Mouse (Mus musculus) testis, adult 2 months (tissue): Measurements from ENCODE around the gene Wbp1. TPM values are rescaled to one million over a fixed set of nuclear protein-coding genes. Genes with fewer than 3 reads are reported as not detected.

Experiments
- H3K27ac ChIP-seq: fragments of 200-500 bp; 2 replicates; pipeline ENCODE4 v1.5.1; 2012; ENCODE audit warnings: low read depth, low read length; ENCODE audit not compliant: control insufficient read depth, insufficient read depth
- H3K27me3 ChIP-seq: fragments of 200-500 bp; 2 replicates; pipeline ENCODE4 v1.6.1; 2012; ENCODE audit warnings: mild to moderate bottlenecking, low read length, moderate library complexity; ENCODE audit not compliant: control insufficient read depth, insufficient read depth
- H3K36me3 ChIP-seq: fragments of 200-500 bp; 2 replicates; pipeline ENCODE4 v1.6.1; 2012; ENCODE audit warnings: mild to moderate bottlenecking, low read length; ENCODE audit not compliant: control insufficient read depth, insufficient read depth
- H3K4me1 ChIP-seq: fragments of 200-500 bp; 2 replicates; pipeline ENCODE4 v1.6.1; 2012; ENCODE audit warnings: low read length; ENCODE audit not compliant: control insufficient read depth, insufficient read depth
- H3K4me3 ChIP-seq: fragments of 200-500 bp; 2 replicates; pipeline ENCODE4 v1.5.1; 2012; ENCODE audit warnings: low read depth, mild to moderate bottlenecking, low read length, moderate library complexity, mixed read lengths; ENCODE audit not compliant: control insufficient read depth
- CTCF ChIP-seq: fragments of 200-500 bp; IDR thresholded peaks from 2 replicates; pipeline ENCODE4 v1.5.1; 2012; ENCODE audit warnings: low read depth, mild to moderate bottlenecking, inconsistent platforms, low read length, moderate library complexity; ENCODE audit not compliant: control insufficient read depth, insufficient read depth, insufficient replicate concordance
- POLR2A ChIP-seq: fragments of 200-500 bp; IDR thresholded peaks from 2 replicates; pipeline ENCODE4 v1.6.1; 2012; ENCODE audit warnings: low read depth, mild to moderate bottlenecking, inconsistent platforms, low read length, moderate library complexity; ENCODE audit not compliant: control insufficient read depth
- polyA plus RNA-seq: library from polyadenylated mRNA; depleted of rRNA; stranded (reverse); fragments of >200 nt; gene quantifications from 2 replicates; pipeline ENCODE4 v1.2.3, GENCODE M21; 2012

Gene Wbp1
- polyA plus RNA-seq, 1 experiment: 53.0 TPM

- no peaks in the 10 kb centered on the region for H3K27me3 ChIP-seq
- H3K36me3 ChIP-seq: no peaks in the 10 kb centered on the region
- H3K4me1 ChIP-seq: peaks cover 36% of the 10 kb centered on the region
- no peak overlapping the region for H3K27ac ChIP-seq
- no peak overlapping the region for H3K4me3 ChIP-seq
- TF ChIP-seq POLR2A: no peak
- TF ChIP-seq CTCF: no peak
These were observed 18.7 kb upstream of the Wbp1 start for GRCm38 (mm10) chr6:83140044-83140443.

GRCm38 (mm10) chr6:83138056-83138455, 16.7 kb upstream of the Wbp1 start:
- peak overlapping the region; percentile 30 for H3K4me3 ChIP-seq
- H3K36me3 ChIP-seq: no peaks in the 10 kb centered on the region
- TF ChIP-seq POLR2A: no peak
- no peak for TF ChIP-seq CTCF
- peaks cover 36% of the 10 kb centered on the region for H3K4me1 ChIP-seq
- H3K27me3 ChIP-seq: no peaks in the 10 kb centered on the region
- H3K27ac ChIP-seq: peak overlapping the region; percentile 56; the same call in 1 of the 2 replicates

DNA sequence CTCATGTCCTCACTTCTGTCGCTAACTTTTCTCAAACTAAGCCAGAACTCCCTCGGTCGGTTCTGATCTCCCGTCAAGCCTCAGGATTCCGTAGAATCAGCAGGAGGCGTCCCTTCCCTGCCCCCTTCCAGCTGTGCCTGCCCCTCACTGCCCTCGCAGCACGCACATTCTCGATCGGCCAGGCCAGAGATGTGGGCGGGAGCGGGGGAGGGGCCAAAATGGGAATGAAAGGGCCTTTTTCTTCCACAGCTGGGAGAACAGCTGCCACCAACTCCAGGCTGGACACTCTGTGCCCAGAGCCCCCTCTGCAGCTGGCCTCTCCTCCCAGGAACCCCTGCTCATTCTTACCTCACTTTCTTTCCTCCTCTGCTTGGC, 16.2 kb upstream of the Wbp1 start:
- Histone ChIP-seq H3K27me3 (no peaks in the 10 kb centered on the region), H3K27ac (peak overlapping the region; percentile 69; the same call in 1 of the 2 replicates), H3K4me1 (peaks cover 36% of the 10 kb centered on the region), H3K4me3 (peak overlapping the region; percentile 59), H3K36me3 (no peaks in the 10 kb centered on the region)
- TF ChIP-seq POLR2A: no peak
- TF ChIP-seq CTCF: no peak

GRCm38 (mm10) chr6:83136881-83137575, 15.7 kb upstream of the Wbp1 start:
- H3K27ac ChIP-seq: peak overlapping the region; percentile 69
- peaks cover 31% of the 10 kb centered on the region for H3K4me1 ChIP-seq

GRCm38 (mm10) chr6:83136291-83136880, 15.0 kb upstream of the Wbp1 start:
- Histone ChIP-seq H3K27ac (peak overlapping the region; percentile 69), H3K27me3 (no peaks in the 10 kb centered on the region), H3K4me1 (peaks cover 29% of the 10 kb centered on the region), H3K4me3 (peak overlapping the region; percentile 59), H3K36me3 (no peaks in the 10 kb centered on the region)
- TF ChIP-seq POLR2A (no peak), CTCF (no peak)

More at GRCm38 (mm10) chr6:83136881-83137575, 15.7 kb upstream of the Wbp1 start:
- no peaks in the 10 kb centered on the region for H3K36me3 ChIP-seq
- no peaks in the 10 kb centered on the region for H3K27me3 ChIP-seq
- TF ChIP-seq POLR2A: no peak
- no peak for TF ChIP-seq CTCF
- H3K4me3 ChIP-seq: peak overlapping the region; percentile 59

GRCm38 (mm10) chr6:83135571-83136161, 14.3 kb upstream of the Wbp1 start:
- TF ChIP-seq POLR2A (no peak), CTCF (no peak)
- Histone ChIP-seq H3K27me3 (no peaks in the 10 kb centered on the region), H3K36me3 (no peaks in the 10 kb centered on the region), H3K4me3 (peak overlapping the region; percentile 2), H3K27ac (no peak overlapping the region), H3K4me1 (peaks cover 29% of the 10 kb centered on the region)

DNA sequence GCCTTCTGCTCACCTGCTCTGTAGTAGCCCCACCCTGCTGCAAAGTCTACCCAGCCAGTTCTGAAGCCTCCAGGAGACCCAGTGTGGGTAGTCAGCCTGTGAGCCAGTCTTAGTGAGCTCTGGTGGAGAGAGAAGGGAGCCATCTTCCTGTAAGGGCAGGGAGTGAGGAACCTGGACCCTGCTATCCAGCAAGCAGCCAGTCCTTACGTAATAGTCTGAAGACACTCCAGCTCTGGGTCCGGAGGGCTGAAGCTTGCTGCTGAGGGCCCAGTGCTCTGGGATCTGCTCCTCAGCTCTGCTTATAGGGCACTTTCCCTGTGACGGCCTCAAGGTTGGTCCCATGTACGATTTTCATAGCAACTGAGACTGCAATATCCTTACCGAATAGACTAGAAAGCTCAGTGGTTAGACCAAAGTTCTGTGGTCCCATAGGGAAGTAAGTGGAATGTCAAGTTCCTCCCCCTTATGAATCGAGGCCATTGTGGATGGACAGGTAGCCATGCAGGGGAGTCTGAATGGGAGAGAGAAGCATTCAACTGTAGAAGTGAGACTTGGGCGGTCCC, 13.7 kb upstream of the Wbp1 start, which contains the start of gene Rtkn:
TSS of gene Rtkn (plus strand) at position 513 of the 563 bp plus-strand sequence.
- peaks cover 29% of the 10 kb centered on the region for H3K4me1 ChIP-seq
- no peak for TF ChIP-seq CTCF
- no peak for TF ChIP-seq POLR2A
- peak within 1 kb of the TSS; percentile 69; the same call in 1 of the 2 replicates for H3K27ac ChIP-seq
- peak within 1 kb of the TSS; percentile 2 for H3K4me3 ChIP-seq
- H3K27me3 ChIP-seq: no peaks in the 10 kb centered on the region
- no peaks in the 10 kb centered on the region for H3K36me3 ChIP-seq
